Mouse (Mus musculus): Measurements from ENCODE around the gene Tcf23.

DNA sequence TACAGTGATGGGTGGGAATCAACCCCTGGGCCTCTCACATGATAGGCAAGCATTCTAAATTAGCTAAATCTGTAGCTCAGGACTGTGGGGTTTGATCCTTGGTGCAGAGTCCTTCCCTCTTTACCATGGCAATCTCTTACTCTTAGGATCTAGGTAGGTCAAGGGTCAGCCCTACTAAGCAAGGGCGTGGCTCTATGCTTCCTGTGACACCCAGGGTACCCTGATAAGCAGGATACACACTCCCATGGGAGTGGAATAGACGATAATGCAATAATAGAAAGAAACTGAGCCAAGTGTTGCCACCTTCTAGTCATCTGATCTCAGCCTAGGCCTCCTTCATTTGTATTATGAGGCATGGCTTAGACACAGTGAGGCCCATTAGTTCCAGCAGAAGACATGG is 978 bp downstream of the Tcf23 start:
- no peak for TF ChIP-seq MYOG (IDR thresholded peaks at IDR 0.05; ENCODE audit: control insufficient read depth in 1 of 3, insufficient read depth in 1 of 3, insufficient read length in 2 of 3, low read depth in 2 of 3)
- no peak for TF ChIP-seq USF1 (IDR thresholded peaks at IDR 0.05; ENCODE audit: low read depth)
- no peak for TF ChIP-seq MAX (IDR thresholded peaks at IDR 0.05; ENCODE audit: low read depth)
- TF ChIP-seq POLR2A (IDR thresholded peaks at IDR 0.05; ENCODE audit: insufficient read length, low read depth) = no peak
- no peak for TF ChIP-seq E2F4 (IDR thresholded peaks at IDR 0.05; ENCODE audit: insufficient read depth)
- TF ChIP-seq POLR2AphosphoS2 (IDR thresholded peaks at IDR 0.05; ENCODE audit: insufficient read length, low read depth) = no peak
- TF ChIP-seq CEBPB (IDR thresholded peaks at IDR 0.05; ENCODE audit: insufficient read depth, poor library complexity, severe bottlenecking) = no peak
- TF ChIP-seq TCF12 (IDR thresholded peaks at IDR 0.05; ENCODE audit: insufficient read depth, poor library complexity, severe bottlenecking) = no peak
- TF ChIP-seq MYOD1 (IDR thresholded peaks at IDR 0.05; ENCODE audit: control insufficient read depth in 1 of 3, insufficient read length in 2 of 3, low read depth in 2 of 3) = no peak
- TF ChIP-seq TCF3 (IDR thresholded peaks at IDR 0.05; ENCODE audit: insufficient read length, low read depth) = no peak

Data from myocyte (in vitro differentiated cells).